Mouse (Mus musculus) intestine, embryonic 14.5 days (tissue): ENCODE data around the gene Orai1. TPM values are rescaled to one million over a fixed set of nuclear protein-coding genes. Genes with fewer than 3 reads are reported as not detected.
A peak's percentile ranks its signal among the peaks of the same experiment; 100 is the strongest.

Experiments
- ATAC-seq: fragments of 200-750 bp; cut with Nextera tagmentation; replicated peaks from 2 replicates; pipeline ENCODE4 v1.8.0; 2017; ENCODE audit warnings: low read depth, moderate number of reproducible peaks, moderate TSS enrichment, moderate library complexity; ENCODE audit not compliant: low FRiP score, low TSS enrichment
- DNase-seq: peaks from one replicate; pipeline ENCODE4 v3.0.0-alpha.2; 2018; ENCODE audit warnings: low spot score
- H3K27ac ChIP-seq: fragments of 300-500 bp; sonication (generic); 2 replicates; pipeline ENCODE4 v1.5.1; 2014; ENCODE audit warnings: low read depth, mild to moderate bottlenecking, control low read depth
- H3K27me3 ChIP-seq: fragments of 300-500 bp; sonication (generic); replicated peaks from 2 replicates; pipeline ENCODE4 v1.6.1; 2014; ENCODE audit warnings: low read length, control low read depth; ENCODE audit not compliant: control insufficient read depth, insufficient read depth
- H3K36me3 ChIP-seq: fragments of 300-500 bp; sonication (generic); 2 replicates; pipeline ENCODE4 v1.6.1; 2014; ENCODE audit warnings: low read length, control low read depth; ENCODE audit not compliant: control insufficient read depth, insufficient read depth
- H3K4me1 ChIP-seq: fragments of 300-500 bp; sonication (generic); replicated peaks from 2 replicates; pipeline ENCODE4 v1.6.1; 2014; ENCODE audit warnings: low read length, control low read depth, mixed read lengths; ENCODE audit not compliant: control insufficient read depth, insufficient read depth
- H3K4me2 ChIP-seq: fragments of 300-500 bp; sonication (generic); 2 replicates; pipeline ENCODE4 v1.6.1; 2014; ENCODE audit warnings: low read length
- H3K4me3 ChIP-seq: fragments of 300-500 bp; sonication (generic); 2 replicates; pipeline ENCODE4 v1.5.1; 2014; ENCODE audit warnings: low read depth, low read length, control low read depth, mixed read lengths
- H3K9ac ChIP-seq: fragments of 300-500 bp; sonication (generic); 2 replicates; pipeline ENCODE4 v1.6.1; 2014; ENCODE audit warnings: mild to moderate bottlenecking, low read length
- H3K9me3 ChIP-seq: fragments of 300-500 bp; sonication (generic); 2 replicates; pipeline ENCODE4 v1.6.1; 2016; ENCODE audit warnings: low read length, control low read depth; ENCODE audit not compliant: control insufficient read depth
- WGBS: fragments of 180-500 bp; shearing (Covaris S2); extraction: QIAGEN DNeasy Blood & Tissue Kit; methylation state at CpG from one replicate; pipeline ENCODE4 v1.1.7; 2014; 5-methylcytosine and 5-hydroxymethylcytosine counted together
- polyA plus RNA-seq: library from polyadenylated mRNA; unstranded; fragments of >200 nt; fragmentation: Nextera tagmentation; extraction: Ambion mirVana; gene quantifications from 2 replicates; pipeline ENCODE4 v1.2.1, GENCODE M21; 2014

Gene Orai1
- polyA plus RNA-seq, 1 experiment from 2014 or later = 17.7 TPM

DNA sequence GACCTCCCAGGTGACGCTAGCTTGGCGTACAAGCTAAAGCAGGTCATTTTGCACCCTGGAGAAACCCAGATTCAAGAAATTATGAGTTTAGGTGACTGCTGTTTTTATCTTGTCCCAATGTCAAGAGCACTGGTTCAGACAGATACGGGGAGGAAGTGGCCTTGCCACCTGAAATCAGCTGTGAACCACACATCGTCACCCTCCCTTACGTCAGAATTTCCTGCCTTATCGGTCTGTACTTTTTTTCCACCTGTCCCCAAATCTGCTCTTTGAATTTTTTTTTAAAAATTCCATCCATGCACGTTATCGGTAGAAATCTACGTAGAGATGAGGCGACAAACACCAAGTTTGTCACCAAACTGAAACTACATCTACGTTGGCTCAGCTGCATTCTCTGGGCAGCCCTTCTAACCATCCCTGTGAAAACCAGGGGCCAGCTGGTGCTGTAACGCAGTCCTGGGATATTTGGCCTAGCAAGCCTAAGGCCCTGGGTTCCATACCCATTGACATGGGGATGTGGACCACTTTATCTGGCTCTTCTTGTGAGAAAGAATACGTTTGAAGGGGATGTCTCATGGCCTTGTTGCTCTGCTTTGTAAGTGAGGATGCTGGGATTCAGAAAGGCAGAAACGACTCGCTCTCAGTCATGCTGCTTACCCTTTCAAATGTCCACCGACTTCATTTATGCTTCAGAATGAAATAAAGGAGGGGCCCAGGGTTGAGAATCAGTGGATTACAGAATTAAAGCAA, 24.3 kb upstream of the Orai1 start:
- Histone ChIP-seq H3K9me3 (no peaks in the 10 kb centered on the region), H3K27me3 (no peaks in the 10 kb centered on the region), H3K4me2 (peak overlapping the region; percentile 100), H3K4me3 (peak overlapping the region; percentile 71; the same call in 1 of the 2 replicates), H3K36me3 (no peaks in the 10 kb centered on the region), H3K9ac (no peak overlapping the region), H3K4me1 (peaks cover 29% of the 10 kb centered on the region), H3K27ac (no peak overlapping the region)
- ATAC-seq = no peak
- no peak for DNase-seq
- 31% methylated on average over 16 of the region's 16 CpGs for WGBS

DNA sequence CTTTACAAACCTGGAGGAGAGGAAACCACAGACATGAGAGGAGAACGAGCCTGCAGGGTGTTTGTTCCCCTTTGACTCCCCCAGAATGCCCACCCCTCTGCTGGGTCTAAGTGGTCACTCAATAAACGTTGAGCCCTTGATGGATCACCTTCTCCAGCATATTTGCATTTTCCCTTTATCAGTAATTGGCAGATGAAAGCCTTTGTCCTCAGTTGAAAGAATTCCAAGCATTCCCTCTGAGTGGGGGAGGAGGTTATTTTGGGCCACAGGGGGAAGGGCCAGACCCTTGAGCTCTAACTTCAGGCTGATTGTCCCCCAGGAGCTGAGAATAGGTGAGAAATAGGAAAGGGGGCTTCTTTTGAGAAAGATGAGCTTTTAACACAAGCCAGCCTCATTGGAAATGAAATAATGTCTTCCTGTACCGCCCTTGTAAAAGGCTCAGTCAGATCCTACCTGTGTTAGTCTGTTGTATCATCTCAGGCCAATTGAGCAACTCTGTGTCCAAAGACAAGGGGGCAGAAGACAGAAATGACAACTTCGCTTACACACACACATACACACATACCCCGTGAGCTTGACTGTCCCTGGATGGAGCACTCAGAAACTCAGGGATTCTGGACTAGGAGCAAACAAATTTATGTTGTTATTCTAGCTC, 23.4 kb upstream of the Orai1 start:
- peaks cover 29% of the 10 kb centered on the region for H3K4me1 ChIP-seq
- WGBS = 36% methylated on average over 5 of the region's 5 CpGs
- no peak overlapping the region for H3K4me3 ChIP-seq
- H3K9ac ChIP-seq = no peak overlapping the region
- DNase-seq (no peak), ATAC-seq (no peak)
- H3K27ac ChIP-seq = no peak overlapping the region
- H3K9me3 ChIP-seq = no peaks in the 10 kb centered on the region
- H3K4me2 ChIP-seq = 0 out of 2 replicates have a peak overlapping the region, but pooled peaks have one; percentile 20
- H3K36me3 ChIP-seq = no peaks in the 10 kb centered on the region
- no peaks in the 10 kb centered on the region for H3K27me3 ChIP-seq

DNA sequence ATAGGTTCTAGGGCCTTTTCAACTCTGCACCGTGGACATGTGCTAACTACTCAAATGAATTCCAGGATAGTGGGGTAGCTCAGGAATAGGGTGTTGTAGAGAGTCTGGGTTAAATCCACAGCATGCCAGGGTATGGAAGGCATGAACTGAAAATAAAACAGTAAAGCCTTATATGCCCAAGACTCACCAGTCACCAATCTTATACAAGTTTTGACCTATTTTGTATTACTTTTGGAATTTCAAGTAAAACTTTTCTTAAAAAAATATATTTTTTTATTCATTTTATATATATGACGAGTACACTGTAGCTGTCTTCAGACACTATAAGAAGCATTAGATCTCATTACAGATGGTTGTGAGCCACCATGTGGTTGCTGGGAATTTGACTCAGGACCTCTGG, 21.1 kb upstream of the Orai1 start:
- ATAC-seq (no peak), DNase-seq (no peak)
- Histone ChIP-seq H3K27ac (peak overlapping the region; percentile 1; the same call in 1 of the 2 replicates), H3K4me3 (no peak overlapping the region), H3K36me3 (no peaks in the 10 kb centered on the region), H3K9ac (no peak overlapping the region), H3K9me3 (no peaks in the 10 kb centered on the region), H3K4me2 (peak overlapping the region; percentile 39), H3K4me1 (peaks cover 22% of the 10 kb centered on the region), H3K27me3 (no peaks in the 10 kb centered on the region)
- 42% methylated on average over 2 of the region's 2 CpGs for WGBS

DNA sequence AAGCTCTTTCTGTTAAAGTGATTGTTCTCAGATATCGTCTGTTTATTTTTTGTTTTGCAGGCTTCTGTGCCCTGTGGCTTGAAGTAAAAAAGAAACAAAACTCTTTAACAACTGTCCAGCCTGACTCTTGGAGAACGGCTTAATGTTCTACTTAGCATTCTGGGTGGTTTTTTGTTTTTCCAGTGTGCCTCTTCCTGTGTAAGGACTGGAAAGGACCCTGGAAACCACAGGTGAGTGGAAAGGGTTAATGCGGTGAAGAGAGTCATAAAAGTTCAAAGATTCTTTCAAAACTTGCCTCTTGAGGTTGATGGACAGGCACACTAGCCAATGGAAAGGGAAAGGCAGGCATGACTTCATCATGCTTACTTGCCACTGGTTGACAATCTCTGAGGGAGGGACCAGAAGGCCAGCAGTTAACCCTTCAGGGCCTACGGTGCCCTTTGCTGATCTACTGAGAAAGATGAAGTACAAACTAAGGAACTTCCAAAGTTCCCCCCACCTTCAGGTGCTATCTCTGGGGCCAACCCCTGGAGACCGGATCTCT, 20.5 kb upstream of the Orai1 start:
- 7% methylated on average over 5 of the region's 5 CpGs for WGBS
- peak; percentile 96 for DNase-seq
- Histone ChIP-seq H3K9me3 (no peaks in the 10 kb centered on the region), H3K4me3 (no peak overlapping the region), H3K4me1 (peaks cover 22% of the 10 kb centered on the region), H3K27ac (peak overlapping the region; percentile 1; the same call in 1 of the 2 replicates), H3K27me3 (no peaks in the 10 kb centered on the region), H3K36me3 (no peaks in the 10 kb centered on the region), H3K9ac (no peak overlapping the region), H3K4me2 (peak overlapping the region; percentile 39)
- ATAC-seq = peak; percentile 94

DNA sequence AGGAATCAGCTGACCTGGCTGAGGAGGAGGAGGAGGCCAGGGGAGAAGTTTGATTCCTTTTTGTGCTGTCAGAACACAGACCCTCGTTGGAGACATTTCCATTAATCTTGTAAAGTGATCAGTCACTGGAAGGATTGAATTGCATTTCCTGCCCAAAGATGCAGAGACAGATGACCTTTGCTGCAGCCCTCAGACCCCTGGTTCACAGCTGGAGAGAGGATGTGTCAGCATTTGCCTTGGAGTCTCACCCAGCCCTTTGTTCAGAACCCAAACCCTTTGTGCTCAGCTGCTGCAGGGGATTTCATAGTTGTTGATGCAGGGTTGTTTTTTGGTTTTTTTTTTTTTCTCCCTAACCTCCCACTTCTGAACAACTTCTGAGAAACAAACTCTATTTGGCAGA, 20.0 kb upstream of the Orai1 start:
- Histone ChIP-seq H3K9me3 (no peaks in the 10 kb centered on the region), H3K4me2 (peak overlapping the region; percentile 9; the same call in 1 of the 2 replicates), H3K9ac (no peak overlapping the region), H3K27me3 (no peaks in the 10 kb centered on the region), H3K4me1 (peaks cover 17% of the 10 kb centered on the region), H3K36me3 (no peaks in the 10 kb centered on the region), H3K27ac (no peak overlapping the region), H3K4me3 (no peak overlapping the region)
- 0 out of 2 replicates have a peak, but pooled peaks have one; percentile 16 for ATAC-seq
- 5% methylated on average over 1 of the region's 1 CpGs for WGBS
- no peak for DNase-seq

DNA sequence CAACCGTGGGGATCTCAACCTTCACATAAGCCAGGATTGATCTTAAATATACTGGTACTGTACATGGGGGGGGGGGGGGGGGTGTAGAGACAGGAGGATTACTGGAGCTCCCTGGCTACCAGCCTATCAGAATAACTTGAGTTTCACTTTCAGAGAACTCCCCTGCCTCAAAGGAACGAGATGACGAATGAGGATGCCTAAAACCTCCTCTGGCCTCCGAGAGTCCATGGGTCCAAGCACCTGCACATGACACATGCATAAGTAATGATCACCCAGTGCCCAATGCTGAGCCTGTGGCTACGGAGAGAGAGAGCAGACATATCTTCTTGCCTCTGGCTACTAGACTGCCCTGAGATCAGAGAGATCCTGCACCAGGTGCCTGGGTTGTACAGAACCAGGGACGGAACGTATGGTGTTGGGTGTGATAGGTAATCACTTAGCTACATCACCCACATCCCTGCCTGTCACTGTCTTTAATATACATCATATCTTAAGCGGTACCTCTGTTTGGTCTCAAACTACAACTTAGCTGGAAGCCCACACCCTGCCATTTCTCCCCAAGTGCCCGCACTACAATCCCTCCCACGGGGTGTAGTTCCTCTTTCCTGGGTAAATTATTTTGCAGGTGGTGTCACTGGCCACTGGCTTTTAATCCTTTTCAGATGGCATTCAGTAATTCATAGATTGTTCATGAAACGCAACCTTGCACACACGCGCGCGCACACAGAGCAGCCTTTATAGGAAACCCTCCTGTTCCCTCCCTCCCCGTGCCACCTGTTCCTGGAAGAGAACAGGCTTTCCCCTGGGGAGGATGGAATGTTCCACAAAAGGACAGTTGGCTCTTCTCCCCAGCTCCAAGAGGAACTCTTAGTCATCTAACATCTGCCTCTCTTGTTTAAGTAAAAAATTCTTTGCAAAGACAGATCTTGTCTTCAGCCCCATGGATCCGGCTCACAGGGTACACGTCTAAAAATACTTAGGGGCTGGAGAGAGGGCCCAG, 17.4 kb upstream of the Orai1 start:
- no peak overlapping the region for H3K4me3 ChIP-seq
- H3K4me2 ChIP-seq = no peak overlapping the region
- WGBS = 82% methylated on average over 18 of the region's 18 CpGs
- H3K27me3 ChIP-seq = no peaks in the 10 kb centered on the region
- no peak for ATAC-seq
- H3K4me1 ChIP-seq = no peaks in the 10 kb centered on the region
- DNase-seq = no peak
- no peaks in the 10 kb centered on the region for H3K36me3 ChIP-seq
- no peak overlapping the region for H3K27ac ChIP-seq
- no peaks in the 10 kb centered on the region for H3K9me3 ChIP-seq
- no peak overlapping the region for H3K9ac ChIP-seq

DNA sequence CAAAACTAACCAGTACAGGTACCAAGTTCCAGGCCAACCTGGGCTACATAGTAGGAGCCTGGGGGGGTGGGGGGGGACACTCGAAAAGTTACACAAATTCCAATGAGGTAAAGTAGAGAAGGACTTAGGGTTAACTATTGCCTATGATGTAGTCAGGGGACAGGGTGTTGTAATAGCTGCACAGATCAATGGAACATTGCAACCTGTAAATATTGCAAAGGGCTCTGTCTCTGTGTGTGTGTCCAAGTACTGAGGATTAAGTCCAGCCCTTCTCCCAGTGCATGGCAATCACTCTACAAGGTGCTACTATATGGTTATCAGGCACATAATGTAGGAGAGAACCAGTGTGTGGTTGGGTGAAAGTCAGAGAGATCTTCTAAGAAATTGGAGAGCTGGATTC, 14.0 kb upstream of the Orai1 start:
- Histone ChIP-seq H3K9me3 (no peaks in the 10 kb centered on the region), H3K27me3 (no peaks in the 10 kb centered on the region), H3K27ac (no peak overlapping the region), H3K4me3 (no peak overlapping the region), H3K4me1 (no peaks in the 10 kb centered on the region), H3K9ac (no peak overlapping the region), H3K4me2 (no peak overlapping the region), H3K36me3 (no peaks in the 10 kb centered on the region)
- WGBS = 64% methylated on average over 1 of the region's 1 CpGs
- ATAC-seq = no peak
- DNase-seq = no peak
